In genomic region chr3:96269511-96270474, GRCm38 (mm10) we compare ENCODE assay signal across 7 mouse cellular contexts. TPM values are rescaled to one million over a fixed set of nuclear protein-coding genes. Genes with fewer than 3 reads are reported as not detected.
A peak's percentile ranks its signal among the peaks of the same experiment; 100 is the strongest.
DNase-seq lines count a peak whose midpoint lies in the region; ATAC-seq lines count a peak whose summit lies in the region.

TSS of gene Hist2h2bb (plus strand) at chr3:96269752.

- peak within 1 kb of the TSS; percentile 77 for H3K4me2 ChIP-seq in midbrain, embryonic 13.5 days (replicated peaks)

- H3K4me3 ChIP-seq in embryonic facial prominence, embryonic 10.5 days = peak within 1 kb of the TSS; percentile 68
- peak within 1 kb of the TSS; percentile 62 for H3K4me3 ChIP-seq in limb, embryonic 10.5 days
- peak within 1 kb of the TSS; percentile 50 for H3K4me3 ChIP-seq in midbrain, embryonic 13.5 days (replicated peaks)

- H3K36me3 ChIP-seq in embryonic facial prominence, embryonic 10.5 days (replicated peaks) = no peaks in the 10 kb centered on the region
- H3K36me3 ChIP-seq in limb, embryonic 10.5 days = no peaks in the 10 kb centered on the region
- no peaks in the 10 kb centered on the region for H3K36me3 ChIP-seq in midbrain, embryonic 13.5 days

- no peaks in the 10 kb centered on the region for H3K27me3 ChIP-seq in embryonic facial prominence, embryonic 10.5 days (replicated peaks; ENCODE audit: low read depth, poor library complexity, severe bottlenecking)
- no peaks in the 10 kb centered on the region for H3K27me3 ChIP-seq in limb, embryonic 10.5 days (ENCODE audit: low read depth, poor library complexity, severe bottlenecking)
- H3K27me3 ChIP-seq in midbrain, embryonic 13.5 days = no peaks in the 10 kb centered on the region

- peak; percentile 89 for DNase-seq in adrenal gland, postnatal 10 days
- peak; percentile 91 for DNase-seq in embryonic facial prominence, embryonic 10.5 days (ENCODE audit: low spot score)
- DNase-seq in kidney, adult 11 months = peak; percentile 96
- peak; percentile 91 for DNase-seq in limb, embryonic 10.5 days (ENCODE audit: low spot score)
- peak; percentile 92 for DNase-seq in spleen, adult 12 weeks (ENCODE audit: low spot score)

- WGBS in embryonic facial prominence, embryonic 10.5 days = under 1% methylated on average over 45 of the region's 45 CpGs
- WGBS in limb, embryonic 10.5 days = under 1% methylated on average over 45 of the region's 45 CpGs
- under 1% methylated on average over 45 of the region's 45 CpGs for WGBS in midbrain, embryonic 13.5 days

- H3K9me3 ChIP-seq in embryonic facial prominence, embryonic 10.5 days = no peaks in the 10 kb centered on the region
- no peaks in the 10 kb centered on the region for H3K9me3 ChIP-seq in limb, embryonic 10.5 days (replicated peaks)
- no peaks in the 10 kb centered on the region for H3K9me3 ChIP-seq in midbrain, embryonic 13.5 days

- H3K9ac ChIP-seq in midbrain, embryonic 13.5 days (replicated peaks) = peak within 1 kb of the TSS; percentile 73

- peak within 1 kb of the TSS; percentile 95 for H3K27ac ChIP-seq in embryonic facial prominence, embryonic 10.5 days (replicated peaks)
- H3K27ac ChIP-seq in limb, embryonic 10.5 days = peak within 1 kb of the TSS; percentile 93
- H3K27ac ChIP-seq in midbrain, embryonic 13.5 days = peak within 1 kb of the TSS; percentile 93

- peaks cover 22% of the 10 kb centered on the region for H3K4me1 ChIP-seq in embryonic facial prominence, embryonic 10.5 days
- H3K4me1 ChIP-seq in limb, embryonic 10.5 days = peaks cover 21% of the 10 kb centered on the region
- peaks cover 18% of the 10 kb centered on the region for H3K4me1 ChIP-seq in midbrain, embryonic 13.5 days (replicated peaks)

- ATAC-seq in granulocyte monocyte progenitor cell, adult 5-6 weeks (replicated peaks; ENCODE audit: poor library complexity, severe bottlenecking) = peak; percentile 87
- ATAC-seq in midbrain, embryonic 13.5 days = peak; percentile 96

RNA-seq across cellular contexts. Expression of gene Hist2h2bb, which starts in this region (rescaled TPM):
- total RNA-seq in adrenal gland, postnatal 10 days (2021) = 100 to 1,000 TPM; 491 to 635 TPM
- 5.8 and 11.3 TPM in 2 replicates for polyA plus RNA-seq in embryonic facial prominence, embryonic 10.5 days (2016; fragmentation: Nextera tagmentation; extraction: Ambion mirVana)
- total RNA-seq in granulocyte monocyte progenitor cell, adult 5-6 weeks (2014; fragmentation: Nextera tagmentation) = 530 and 902 TPM in 2 replicates
- total RNA-seq in granulocyte monocyte progenitor cell, adult 5-6 weeks (2017) = 6,305 and 6,740 TPM in 2 replicates
- 8.2 and 10.7 TPM in 2 replicates for polyA plus RNA-seq in limb, embryonic 10.5 days (2016; fragmentation: Nextera tagmentation; extraction: Ambion mirVana)
- 9.1 TPM in 2 replicates for polyA plus RNA-seq in midbrain, embryonic 13.5 days (2015; fragmentation: Nextera tagmentation; extraction: Ambion mirVana)

Comparison
In these comparisons a context has a peak if more than half of its experiments do, and no peak if none do; other contexts are left out.
1. Peak in every context shown above with its lines: DNase-seq, ATAC-seq, H3K4me3 ChIP-seq and H3K27ac ChIP-seq.